Mouse (Mus musculus): Measurements from ENCODE around the gene Arhgap20. TPM values are rescaled to one million over a fixed set of nuclear protein-coding genes. Genes with fewer than 3 reads are reported as not detected.

The Arhgap20 gene
- total and polyA plus RNA-seq, 3 experiments: 0.54 to 0.93 (median 0.60) TPM

DNA sequence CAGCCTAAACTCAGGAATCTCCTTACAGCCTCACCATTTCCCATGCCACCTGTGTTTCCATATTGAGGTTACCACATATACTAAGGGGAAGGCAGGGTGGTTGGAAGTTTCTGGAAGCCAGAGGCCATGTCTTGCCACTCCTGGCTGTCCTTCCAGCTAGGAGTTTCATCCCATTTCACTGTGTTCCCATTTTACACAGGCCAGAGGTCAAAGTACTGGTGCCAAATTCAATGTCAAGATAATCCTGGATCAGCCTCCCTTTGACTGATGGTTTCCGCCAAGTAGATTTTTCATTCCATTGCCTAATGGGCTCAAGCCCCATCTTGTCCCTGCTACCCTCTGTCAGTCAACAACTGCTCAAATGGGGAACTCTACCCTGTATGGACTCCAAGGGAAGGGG, 127.8 kb downstream of the Arhgap20 start:
- no peaks in the 10 kb centered on the region for H3K27me3 ChIP-seq (replicated peaks)
- H3K4me1 ChIP-seq (ENCODE audit: control insufficient read depth in 1 of 2, insufficient read depth in 2 of 2): 0 out of 4 replicates have a peak, but pooled peaks cover 0 to 2% of the 10 kb centered on the region in 2 experiments
- in situ Hi-C loops (cut with MboI; ENCODE audit: low pct_ligation_motif_present, low pct_unique_long_range_greater_than_20kb, low sequenced_read_pairs) (no loop called here), dilution Hi-C loops (cut with MboI; ENCODE audit: extremely low pct_ligation_motif_present, extremely low pct_unique_long_range_greater_than_20kb, low sequenced_read_pairs) (no loop called here)
- H3K4me2 ChIP-seq (ENCODE audit: insufficient read depth, low read depth, poor library complexity, severe bottlenecking): no peak overlapping the region
- no peak overlapping the region for H3K27ac ChIP-seq (ENCODE audit: insufficient read depth, low read depth)
- TF ChIP-seq CHD2 (IDR thresholded peaks at IDR 0.05; ENCODE audit: low read length) (no peak), USF1 (IDR thresholded peaks at IDR 0.05; ENCODE audit: low read depth, low read length) (no peak), CHD1 (IDR thresholded peaks at IDR 0.05; ENCODE audit: low read depth, low read length) (no peak), BHLHE40 (IDR thresholded peaks at IDR 0.05; ENCODE audit: low read depth, low read length) (no peak), SIN3A (IDR thresholded peaks at IDR 0.05; ENCODE audit: low read length) (no peak), ZC3H11A (IDR thresholded peaks at IDR 0.05; ENCODE audit: low read depth, low read length) (no peak), MXI1 (IDR thresholded peaks at IDR 0.05; ENCODE audit: low read depth, low read length) (no peak), MEF2A (IDR thresholded peaks at IDR 0.05; ENCODE audit: borderline replicate concordance, low read depth, low read length) (no peak), SMC3 (IDR thresholded peaks at IDR 0.05; ENCODE audit: low read depth, low read length) (no peak), JUND (conservative IDR thresholded peaks at IDR 0.05; ENCODE audit: low read depth, low read length) (no peak), ZKSCAN1 (IDR thresholded peaks at IDR 0.05; ENCODE audit: borderline replicate concordance, low read depth, low read length) (no peak), MAZ (IDR thresholded peaks at IDR 0.05; ENCODE audit: low read depth, low read length) (no peak), NRF1 (IDR thresholded peaks at IDR 0.05; ENCODE audit: low read depth, low read length) (no peak), IRF4 (IDR thresholded peaks at IDR 0.05; ENCODE audit: low read depth, low read length) (no peak)
- no peak overlapping the region for H3K4me3 ChIP-seq (replicated peaks in 1 of 3; ENCODE audit: low read depth in 2 of 3, low read length in 2 of 3, poor library complexity in 1 of 3)
- H3K79me2 ChIP-seq (replicated peaks; ENCODE audit: control insufficient read depth, extremely low read depth, insufficient read depth, poor library complexity, severe bottlenecking): no peaks in the 10 kb centered on the region
- DNase-seq (ENCODE audit: extremely low read depth): no peak
- no peak overlapping the region for H3K9ac ChIP-seq (ENCODE audit: insufficient read depth, low read depth)
- no peaks in the 10 kb centered on the region for H3K9me3 ChIP-seq (replicated peaks; ENCODE audit: low read length)
- no peaks in the 10 kb centered on the region for H3K36me3 ChIP-seq (replicated peaks in 1 of 2; ENCODE audit: control insufficient read depth in 1 of 2, insufficient read depth in 1 of 2, low read length in 1 of 2)

Other genes with a start within 250 kb of the Arhgap20 start
- 35.2 and 41.6 TPM in 2 replicates for gene Fdx1, start 198.2 kb downstream of the Arhgap20 start, total RNA-seq (2012; rRNA removed)
- gene Fdx1, start 198.2 kb downstream of the Arhgap20 start, total RNA-seq (2014; rRNA removed): 69.2 and 80.0 TPM in 2 replicates
- gene Fdx1, start 198.2 kb downstream of the Arhgap20 start, polyA plus RNA-seq (2012; ENCODE audit: insufficient read length, low read depth): 44.4 and 51.1 TPM in 2 replicates

Data from CH12.LX (cell line).